Comparison of ENCODE assay signal across 19 mouse cellular contexts in the genomic region with DNA sequence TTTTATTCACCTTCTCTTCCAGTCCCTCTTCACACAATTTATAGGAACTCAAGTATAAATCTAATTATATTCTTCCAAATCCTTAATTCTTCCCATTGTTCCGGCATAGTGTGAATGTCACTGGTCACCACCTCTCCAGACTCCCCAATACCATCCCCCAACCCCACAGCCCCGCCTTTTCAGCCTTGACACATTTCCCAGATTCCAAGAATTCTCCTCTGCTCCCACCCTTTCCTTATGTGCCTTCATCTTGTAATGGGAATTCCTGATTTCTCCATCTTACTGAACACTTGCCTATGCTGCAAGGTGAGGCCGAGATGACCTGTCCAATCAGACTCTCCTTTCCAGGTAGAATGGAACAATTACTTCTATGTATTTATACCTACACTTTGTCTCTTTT. TPM values are rescaled to one million over a fixed set of nuclear protein-coding genes. Genes with fewer than 3 reads are reported as not detected.
DNase-seq lines count a peak whose midpoint lies in the region; ATAC-seq and TF ChIP-seq lines count a peak whose summit lies in the region.
"Had no signal": no experiment of that assay in that cellular context is flagged by ENCODE, and none has a peak within 500 bp of the region (broad histone marks: within the 10 kb centered on the region; RNA-seq: fewer than 3 reads in every experiment).

No protein-coding gene starts in this region.

- H3K27ac ChIP-seq in brown adipose tissue, adult 24 weeks (replicated peaks; ENCODE audit: low read depth, low read length), result peak overlapping the region; percentile 52; the same call in 1 of the 2 replicates
- no peak overlapping the region for H3K27ac ChIP-seq in forebrain, postnatal 0 days (ENCODE audit: low read depth, low read length)
- H3K27ac ChIP-seq: embryonic facial prominence, embryonic 10.5 days; embryonic facial prominence, embryonic 12.5 days; forebrain, embryonic 13.5 days; forebrain, embryonic 15.5 days had no signal

- TF ChIP-seq CTCF in forebrain, postnatal 0 days (IDR thresholded peaks at IDR 0.05; ENCODE audit: low read depth), result no peak

- H3K9ac ChIP-seq in forebrain, postnatal 0 days, result no peak overlapping the region
- H3K9ac ChIP-seq: embryonic facial prominence, embryonic 12.5 days; forebrain, embryonic 13.5 days; forebrain, embryonic 15.5 days had no signal

- ATAC-seq in forebrain, postnatal 0 days, result no peak
- ATAC-seq: activated CD4-positive, CD25-positive, alpha-beta regulatory T cell, adult 4 months; forebrain, embryonic 13.5 days; forebrain, embryonic 15.5 days; Patski had no signal

- 89% methylated on average over 3 of the region's 3 CpGs for WGBS in forebrain, postnatal 0 days

- H3K27me3 ChIP-seq in forebrain, postnatal 0 days (ENCODE audit: insufficient read depth, low read length), result no peaks in the 10 kb centered on the region
- H3K27me3 ChIP-seq: embryonic facial prominence, embryonic 12.5 days; forebrain, embryonic 13.5 days; forebrain, embryonic 15.5 days; Patski had no signal

- no peak overlapping the region for H3K4me3 ChIP-seq in brown adipose tissue, adult 24 weeks (ENCODE audit: insufficient read depth, low read depth, low read length)
- H3K4me3 ChIP-seq in forebrain, postnatal 0 days (ENCODE audit: low read depth, low read length), result no peak overlapping the region
- H3K4me3 ChIP-seq: embryonic facial prominence, embryonic 10.5 days; embryonic facial prominence, embryonic 12.5 days; forebrain, embryonic 13.5 days; forebrain, embryonic 15.5 days had no signal

- no peaks in the 10 kb centered on the region for H3K9me3 ChIP-seq in forebrain, postnatal 0 days (ENCODE audit: low read length)
- H3K9me3 ChIP-seq: embryonic facial prominence, embryonic 10.5 days; embryonic facial prominence, embryonic 12.5 days; forebrain, embryonic 13.5 days; forebrain, embryonic 15.5 days; G1E had no signal

- no peaks in the 10 kb centered on the region for H3K36me3 ChIP-seq in forebrain, postnatal 0 days (ENCODE audit: insufficient read depth)
- H3K36me3 ChIP-seq: embryonic facial prominence, embryonic 10.5 days; embryonic facial prominence, embryonic 12.5 days; forebrain, embryonic 15.5 days; G1E had no signal

- DNase-seq in ES-CJ7 (ENCODE audit: low read depth, low spot score) (peak; percentile 69), R1 (ENCODE audit: low read depth, low spot score) (peak; percentile 94)
- no peak for DNase-seq in forebrain, postnatal 0 days
- no peak for DNase-seq in adrenal gland, postnatal 36 days
- DNase-seq: adrenal gland, adult 8-10 months; adrenal gland, postnatal 14 days; cerebellum, adult 11-12 months; cerebellum, adult 2 months; cerebellum, adult 9-10 months; cerebellum, postnatal 10 days; cerebellum, postnatal 25 days had no signal

- H3K4me2 ChIP-seq in forebrain, postnatal 0 days (ENCODE audit: low read depth), result no peak overlapping the region
- H3K4me2 ChIP-seq: embryonic facial prominence, embryonic 12.5 days; forebrain, embryonic 13.5 days; forebrain, embryonic 15.5 days had no signal

- H3K4me1 ChIP-seq in brown adipose tissue, adult 24 weeks (ENCODE audit: control insufficient read depth, insufficient read depth, insufficient read length, low read length), result peaks cover 25% of the 10 kb centered on the region
- H3K4me1 ChIP-seq in forebrain, postnatal 0 days (ENCODE audit: insufficient read depth), result no peaks in the 10 kb centered on the region
- H3K4me1 ChIP-seq: embryonic facial prominence, embryonic 12.5 days; forebrain, embryonic 13.5 days; forebrain, embryonic 15.5 days had no signal

RNA-seq across cellular contexts. Expression of a gene that starts 17.1 kb away (rescaled TPM):
- polyA plus RNA-seq in brown adipose tissue, adult 24 weeks (2012; ENCODE audit: insufficient read depth, insufficient read length, missing spikeins), result 3.5 and 4.5 TPM in 2 replicates
- total RNA-seq in forebrain, postnatal 0 days (2014; rRNA removed), result 0.15 and 0.43 TPM in 2 replicates
- polyA plus RNA-seq in forebrain, postnatal 0 days (2015; fragmentation: Nextera tagmentation; extraction: Ambion mirVana), result 0.21 and 0.30 TPM in 2 replicates
- 1 to 10 TPM; 2.3 to 4.5 TPM for total RNA-seq in adrenal gland, postnatal 36 days (2021)
- total RNA-seq: G1E had no signal
- polyA plus RNA-seq: embryonic facial prominence, embryonic 10.5 days; forebrain, embryonic 15.5 days; G1E had no signal

RNA-seq across cellular contexts. Expression of a gene that starts 23.5 kb away (rescaled TPM):
- 0.96 TPM in 1 of 2 replicates, not detected in the other for polyA plus RNA-seq in brown adipose tissue, adult 24 weeks (2012; ENCODE audit: insufficient read depth, insufficient read length, missing spikeins)
- 35.3 and 36.2 TPM in 2 replicates for total RNA-seq in forebrain, postnatal 0 days (2014; rRNA removed)
- 13.3 and 25.6 TPM in 2 replicates for polyA plus RNA-seq in forebrain, postnatal 0 days (2015; fragmentation: Nextera tagmentation; extraction: Ambion mirVana)
- total RNA-seq in adrenal gland, postnatal 36 days (2021), result 1 to 10 TPM; 1.6 to 1.8 TPM
- polyA plus RNA-seq: activated CD4-positive, CD25-positive, alpha-beta regulatory T cell, adult 4 months; G1E had no signal

RNA-seq across cellular contexts. Expression of a gene that starts 41.8 kb away (rescaled TPM):
- polyA plus RNA-seq in brown adipose tissue, adult 24 weeks (2012; ENCODE audit: insufficient read depth, insufficient read length, missing spikeins), result 26.2 and 29.3 TPM in 2 replicates
- 31.5 and 33.8 TPM in 2 replicates for total RNA-seq in forebrain, postnatal 0 days (2014; rRNA removed)
- 42.8 and 48.5 TPM in 2 replicates for polyA plus RNA-seq in forebrain, postnatal 0 days (2015; fragmentation: Nextera tagmentation; extraction: Ambion mirVana)
- total RNA-seq in adrenal gland, postnatal 36 days (2021), result 10 to 100 TPM; 90.5 to 91.7 TPM

Comparison
In these comparisons a context has a peak if more than half of its experiments do, and no peak if none do; other contexts are left out.
1. DNase-seq: peak in ES-CJ7 (single experiment) and R1 (single experiment); none in forebrain, postnatal 0 days (single experiment) and adrenal gland, postnatal 36 days (0 of 2).
2. RNA of a gene that starts 23.5 kb away (total RNA-seq): 35.3 to 36.2 TPM in forebrain, postnatal 0 days; 1.6 to 1.8 TPM in adrenal gland, postnatal 36 days; every median in the first group is over 10 times any median in the second.